Mouse (Mus musculus): Measurements from ENCODE around the gene Exoc3l. TPM values are rescaled to one million over a fixed set of nuclear protein-coding genes. Genes with fewer than 3 reads are reported as not detected.
"Not testable (repeated sequence)": the region's sequence is repeated elsewhere in the genome, so short reads cannot be mapped to it uniquely, and the experiment has no call there.

Gene Exoc3l
- total RNA-seq, 2 experiments from 2014 or later = 0.98 to 1.3 TPM

- DNase-seq (ENCODE audit: extremely low spot score in 1 of 2, low spot score in 1 of 2) = no peak
Observed at GRCm38 (mm10) chr8:105294776-105295175, 1.1 kb downstream of the Exoc3l start.

GRCm38 (mm10) chr8:105293405-105293804 lies 2.5 kb downstream of the Exoc3l start:
- DNase-seq (ENCODE audit: extremely low spot score in 1 of 2, low spot score in 1 of 2) = no peak

GRCm38 (mm10) chr8:105292471-105292870 lies 3.4 kb downstream of the Exoc3l start:
- no peak for DNase-seq (ENCODE audit: extremely low spot score in 1 of 2, low spot score in 1 of 2)

GRCm38 (mm10) chr8:105291802-105292201 lies 4.1 kb downstream of the Exoc3l start:
- not testable (repeated sequence) for DNase-seq (ENCODE audit: extremely low spot score in 1 of 2, low spot score in 1 of 2)

- DNase-seq (ENCODE audit: extremely low spot score in 1 of 2, low spot score in 1 of 2) = not testable (repeated sequence)
Observed at GRCm38 (mm10) chr8:105291364-105291763, 4.5 kb downstream of the Exoc3l start.

- DNase-seq (ENCODE audit: extremely low spot score in 1 of 2, low spot score in 1 of 2) = peak in 1 of 2 experiments; percentile 93
Observed at GRCm38 (mm10) chr8:105290554-105291314, 5.2 kb downstream of the Exoc3l start.

- DNase-seq (ENCODE audit: extremely low spot score in 1 of 2, low spot score in 1 of 2) = peak in 1 of 2 experiments; percentile 34
Observed at GRCm38 (mm10) chr8:105289805-105290460, 6.0 kb downstream of the Exoc3l start, which contains the start of gene 4931428F04Rik. 4931428F04Rik (minus strand) TSS chr8:105289864.

- peak; percentile 88 to 91 for DNase-seq (ENCODE audit: extremely low spot score in 1 of 2, low spot score in 1 of 2)
Observed at GRCm38 (mm10) chr8:105288958-105289732, 6.8 kb downstream of the Exoc3l start.

- DNase-seq (ENCODE audit: extremely low spot score in 1 of 2, low spot score in 1 of 2) = no peak
Observed at GRCm38 (mm10) chr8:105288231-105288630, 7.7 kb downstream of the Exoc3l start.

- DNase-seq (ENCODE audit: extremely low spot score in 1 of 2, low spot score in 1 of 2) = no peak
Observed at GRCm38 (mm10) chr8:105286907-105287306, 9.0 kb downstream of the Exoc3l start.

GRCm38 (mm10) chr8:105285514-105285913 lies 10.4 kb downstream of the Exoc3l start:
- no peak for DNase-seq (ENCODE audit: extremely low spot score in 1 of 2, low spot score in 1 of 2)

- DNase-seq (ENCODE audit: extremely low spot score in 1 of 2, low spot score in 1 of 2) = peak in 1 of 2 experiments; percentile 56
Observed at GRCm38 (mm10) chr8:105283074-105283473, 12.8 kb downstream of the Exoc3l start.

GRCm38 (mm10) chr8:105282239-105282638 lies 13.7 kb downstream of the Exoc3l start:
- DNase-seq (ENCODE audit: extremely low spot score in 1 of 2, low spot score in 1 of 2) = no peak

GRCm38 (mm10) chr8:105281821-105282220 lies 14.1 kb downstream of the Exoc3l start:
- no peak for DNase-seq (ENCODE audit: extremely low spot score in 1 of 2, low spot score in 1 of 2)

GRCm38 (mm10) chr8:105280567-105280966 lies 15.3 kb downstream of the Exoc3l start:
- no peak for DNase-seq (ENCODE audit: extremely low spot score in 1 of 2, low spot score in 1 of 2)

- peak; percentile 76 to 81 for DNase-seq (ENCODE audit: extremely low spot score in 1 of 2, low spot score in 1 of 2)
Observed at GRCm38 (mm10) chr8:105278911-105279334, 17.0 kb downstream of the Exoc3l start.

- peak in 1 of 2 experiments; percentile 54 for DNase-seq (ENCODE audit: extremely low spot score in 1 of 2, low spot score in 1 of 2)
Observed at GRCm38 (mm10) chr8:105276292-105277120, 19.4 kb downstream of the Exoc3l start.

- DNase-seq (ENCODE audit: extremely low spot score in 1 of 2, low spot score in 1 of 2) = no peak
Observed at GRCm38 (mm10) chr8:105275840-105276239, 20.1 kb downstream of the Exoc3l start, which contains the start of gene Nol3. Nol3 (plus strand) TSS chr8:105276140.

- no peak for DNase-seq (ENCODE audit: extremely low spot score in 1 of 2, low spot score in 1 of 2)
Observed at GRCm38 (mm10) chr8:105275387-105275786, 20.5 kb downstream of the Exoc3l start.

- DNase-seq (ENCODE audit: extremely low spot score in 1 of 2, low spot score in 1 of 2) = no peak
Observed at GRCm38 (mm10) chr8:105270916-105271186, 25.1 kb downstream of the Exoc3l start.

Measured in layer of hippocampus, postnatal 25 days (tissue).